Mouse (Mus musculus): ENCODE results near the gene Fgr.

- TF ChIP-seq EP300 (optimal IDR thresholded peaks at IDR 0.05) (no peak), CTCF (IDR thresholded peaks at IDR 0.05; ENCODE audit: low read depth) (no peak)
Observed at GRCm38 (mm10) chr4:132954530-132955394, 19.1 kb upstream of the Fgr start.
